Mouse (Mus musculus): ENCODE measurements around the gene Gm20388.
A peak's percentile ranks its signal among the peaks of the same experiment; 100 is the strongest.

Gene Gm20388

GRCm38 (mm10) chr8:123761266-123761882 lies 3850.7 kb downstream of the Gm20388 start:
- DNase-seq: no peak

DNA sequence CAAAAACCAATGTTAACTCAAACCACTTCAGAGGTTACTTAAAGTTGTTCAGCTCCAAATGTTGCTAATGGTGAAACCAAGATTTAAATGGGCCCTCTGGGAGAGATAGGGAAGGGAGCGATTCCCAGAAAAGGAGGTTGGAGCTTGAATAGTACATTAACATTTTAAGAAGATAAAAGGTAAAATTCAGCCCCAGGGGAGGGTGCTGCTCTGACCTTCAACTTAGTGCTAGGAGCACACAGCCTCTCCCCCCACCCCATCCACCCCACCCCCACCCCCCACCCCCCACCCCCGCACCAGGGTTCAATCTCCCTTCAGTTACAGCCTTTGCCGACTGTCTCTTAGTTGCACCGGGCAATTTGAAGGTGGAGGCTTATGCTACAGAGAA lies 3851.2 kb downstream of the Gm20388 start:
- no peak for DNase-seq

DNA sequence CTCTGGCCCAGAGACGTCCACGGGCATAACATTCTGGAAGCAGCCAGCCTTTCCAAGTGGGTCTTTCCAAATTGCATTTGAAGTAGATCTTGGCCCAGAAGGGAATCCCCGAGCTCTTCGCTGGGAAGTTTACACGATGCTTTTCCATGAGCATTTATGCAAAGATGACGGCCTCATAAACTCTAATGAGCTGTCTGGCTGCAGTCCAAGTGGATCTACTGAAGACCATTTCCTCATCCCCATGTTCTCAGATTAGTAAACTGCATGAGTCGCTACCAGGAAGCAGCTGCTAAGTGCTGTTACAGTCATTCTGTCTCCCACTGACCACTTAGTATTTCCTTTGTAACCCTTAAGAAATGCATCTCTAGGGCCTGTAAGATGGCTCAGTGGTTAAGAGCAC lies 3852.7 kb downstream of the Gm20388 start:
- DNase-seq: no peak

- DNase-seq: no peak
Measured at GRCm38 (mm10) chr8:123764671-123765070, 3854.0 kb downstream of the Gm20388 start.

DNA sequence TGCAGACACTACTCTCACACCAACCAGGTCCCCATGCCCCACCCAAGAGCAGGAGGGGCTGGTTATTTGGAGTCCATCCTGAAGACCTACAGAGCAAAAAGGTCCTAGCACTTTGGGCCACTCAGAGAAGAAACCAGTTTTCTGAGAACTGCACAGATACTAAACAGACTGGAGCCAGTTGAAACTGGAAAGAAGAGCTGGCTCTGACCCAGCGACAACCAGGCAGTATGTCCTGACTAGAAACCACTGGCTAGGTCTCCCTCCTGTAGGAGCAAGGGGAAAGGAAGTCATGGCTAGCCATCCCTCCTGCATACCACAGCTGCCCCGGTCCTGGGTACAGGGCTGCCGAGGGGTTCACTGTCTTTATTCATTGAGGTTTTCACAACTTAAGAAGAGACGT lies 3855.9 kb downstream of the Gm20388 start:
- DNase-seq: no peak

GRCm38 (mm10) chr8:123767874-123768273 lies 3857.2 kb downstream of the Gm20388 start:
- DNase-seq: no peak

GRCm38 (mm10) chr8:123768492-123769356 lies 3858.1 kb downstream of the Gm20388 start:
- peak; percentile 56 for DNase-seq

GRCm38 (mm10) chr8:123773468-123773867 lies 3862.8 kb downstream of the Gm20388 start:
- no peak for DNase-seq

- DNase-seq: no peak
Measured at GRCm38 (mm10) chr8:123774491-123774890, 3863.8 kb downstream of the Gm20388 start.

DNA sequence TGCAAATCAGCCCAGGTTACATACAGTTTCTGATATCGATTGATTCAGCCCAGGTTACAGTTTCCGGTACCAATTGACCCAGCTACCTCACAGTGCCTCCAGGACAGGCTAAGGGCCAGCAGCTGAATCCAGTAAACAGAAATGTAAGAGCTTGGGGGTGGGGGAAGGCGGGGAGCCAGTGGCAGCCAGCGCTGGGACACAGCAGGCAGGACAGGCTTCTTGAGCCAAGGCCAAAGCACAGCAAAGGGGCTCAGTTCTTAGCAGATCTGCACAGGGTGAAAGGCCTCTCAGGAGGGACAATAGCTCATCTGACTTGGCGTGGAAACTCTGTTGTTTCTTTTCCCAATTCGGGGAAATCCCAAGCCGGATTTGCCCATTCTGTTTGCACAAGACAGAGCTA lies 3866.7 kb downstream of the Gm20388 start:
- DNase-seq: no peak

GRCm38 (mm10) chr8:123780471-123780870 lies 3869.8 kb downstream of the Gm20388 start:
- no peak for DNase-seq

GRCm38 (mm10) chr8:123781256-123781655 lies 3870.6 kb downstream of the Gm20388 start:
- DNase-seq: no peak

DNA sequence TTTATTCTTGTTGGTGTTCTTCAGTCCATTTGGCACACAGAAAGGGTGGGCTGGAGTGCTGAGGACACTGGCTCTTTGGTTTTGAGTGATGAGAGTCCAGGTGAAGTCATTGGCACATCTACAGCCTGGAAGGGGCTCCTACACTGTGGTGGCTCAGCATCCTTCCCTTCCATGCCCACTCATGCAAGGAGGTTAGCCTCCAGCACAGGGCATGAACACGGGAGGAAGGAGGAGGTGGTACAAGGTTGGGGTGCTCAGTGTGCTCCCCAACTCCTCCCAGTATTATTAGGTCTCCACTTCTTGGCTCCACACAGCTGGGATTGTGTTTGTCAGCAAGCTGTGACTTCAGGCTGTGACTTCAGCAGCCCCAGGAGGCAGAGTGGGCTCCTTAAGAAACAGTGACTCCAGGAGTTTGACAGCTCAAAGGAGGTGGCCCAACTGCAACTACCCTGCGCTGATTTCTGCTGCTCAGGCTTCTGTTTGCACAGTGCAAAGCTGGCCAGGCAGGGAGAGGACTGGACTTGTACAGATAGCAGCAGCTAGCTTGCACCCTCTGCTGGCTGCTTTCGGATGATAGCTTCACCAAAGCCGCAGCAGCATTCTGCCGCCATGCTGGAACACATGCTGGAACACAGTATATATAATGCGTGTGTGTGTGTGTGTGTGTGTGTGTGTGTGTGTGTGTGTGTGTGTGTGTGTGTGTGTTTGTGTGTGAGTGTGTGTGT lies 3873.0 kb downstream of the Gm20388 start:
- peak; percentile 82 for DNase-seq

DNA sequence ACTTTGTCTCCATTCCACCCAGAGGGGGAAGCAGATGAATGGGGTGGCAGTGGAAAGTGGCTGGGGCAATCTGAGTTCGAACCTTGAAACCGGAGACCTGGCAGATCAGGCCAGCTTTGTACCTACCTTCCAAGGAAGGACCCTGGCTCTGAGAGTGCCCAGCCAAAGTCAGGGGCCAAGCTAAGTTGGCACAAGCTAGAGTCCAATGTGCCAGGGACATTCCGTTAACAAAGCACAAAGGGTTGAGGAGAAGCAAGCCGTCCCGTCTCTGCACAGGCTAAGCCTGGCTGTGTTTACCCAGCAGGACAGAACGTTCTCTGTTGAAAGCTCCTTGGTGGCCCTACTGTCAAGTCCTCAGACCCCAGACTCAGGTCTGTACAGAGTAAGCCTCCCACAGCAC lies 3875.5 kb downstream of the Gm20388 start:
- no peak for DNase-seq

GRCm38 (mm10) chr8:123786644-123787043 lies 3876.0 kb downstream of the Gm20388 start:
- no peak for DNase-seq

DNA sequence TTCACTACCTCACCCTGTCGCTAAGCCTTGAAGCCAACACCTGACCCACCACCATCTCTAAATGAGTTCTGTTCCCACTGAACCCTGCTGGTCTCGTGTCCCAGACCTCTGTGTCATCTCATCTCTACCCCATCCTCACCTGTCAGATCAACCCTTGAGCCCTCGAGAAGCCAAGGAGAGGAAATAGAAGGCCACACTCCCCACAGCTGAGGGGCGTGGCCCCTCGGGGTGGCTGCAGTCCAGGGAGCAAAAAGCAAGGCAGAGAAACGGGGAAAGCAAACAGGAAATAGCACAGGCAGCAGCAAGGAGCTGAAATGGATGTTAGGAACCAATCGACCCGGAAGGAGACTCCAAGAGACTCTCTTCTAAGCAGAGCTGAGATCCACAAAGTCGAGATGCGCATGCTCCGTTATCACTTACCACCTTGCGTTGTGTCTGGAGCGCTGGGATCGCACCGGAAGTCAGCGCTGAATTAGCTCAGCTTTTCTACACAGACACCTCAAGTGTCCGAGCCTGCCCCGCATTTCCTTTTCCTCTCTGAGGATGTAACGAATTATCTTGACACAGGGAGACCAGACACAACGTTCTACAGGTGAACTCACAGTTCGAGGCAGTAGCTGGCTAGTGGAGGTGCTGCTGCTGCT lies 3876.7 kb downstream of the Gm20388 start:
- DNase-seq: peak; percentile 42

DNA sequence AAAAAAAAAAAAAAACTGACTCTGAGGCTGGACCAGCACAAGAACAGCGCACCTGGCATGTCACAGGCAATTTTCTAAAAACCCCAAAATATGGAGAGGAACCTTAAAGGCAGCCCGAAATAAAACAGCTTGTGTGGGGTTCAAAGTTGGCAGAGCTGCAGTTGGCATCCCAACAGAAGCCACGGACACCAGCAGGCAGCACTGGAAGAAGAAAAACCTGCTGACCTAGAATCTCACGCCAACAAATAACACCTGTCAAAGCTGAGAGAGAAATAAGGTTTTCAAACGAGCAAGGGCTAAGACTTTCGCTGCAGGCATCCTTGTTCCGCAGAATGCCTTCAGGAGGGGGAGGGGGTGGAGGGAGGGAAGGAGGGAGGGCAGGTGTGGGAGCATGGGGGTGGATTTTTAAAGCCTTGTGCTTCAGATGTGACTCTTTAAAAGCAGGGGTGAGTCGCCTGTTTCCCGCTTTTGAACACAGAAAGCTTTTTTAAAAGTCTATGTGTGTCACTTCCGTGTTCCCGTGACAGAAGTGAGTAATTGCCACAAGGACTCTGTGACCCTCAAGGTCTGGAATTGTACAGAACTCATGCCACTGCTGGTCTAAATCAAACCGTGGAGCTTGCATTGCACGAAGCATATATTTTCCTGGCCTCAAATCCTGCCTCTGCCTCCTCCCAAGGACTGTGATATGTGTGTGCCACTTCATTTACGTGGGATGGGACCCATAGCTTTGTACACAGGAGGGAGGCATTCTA lies 3878.0 kb downstream of the Gm20388 start:
- no peak for DNase-seq

DNA sequence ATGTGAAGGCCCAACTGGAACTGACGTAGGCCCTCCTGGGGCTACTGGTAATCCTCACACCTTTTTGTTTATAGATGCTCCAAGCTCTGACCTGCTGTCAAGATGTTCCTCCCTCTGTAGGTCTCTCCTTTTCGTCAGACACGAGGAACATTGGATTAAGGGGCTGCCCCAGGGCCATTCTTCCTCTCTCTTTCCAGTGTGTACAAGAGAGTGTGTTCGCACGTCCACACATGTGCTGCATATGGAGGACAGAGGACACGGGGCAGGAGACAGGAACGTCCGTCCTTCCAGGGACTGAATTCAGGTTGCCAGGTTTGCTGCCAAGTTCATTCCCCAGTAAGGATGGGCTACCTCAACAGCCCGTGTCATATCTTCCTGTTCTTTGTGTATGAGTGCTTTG lies 3878.8 kb downstream of the Gm20388 start:
- no peak for DNase-seq

DNA sequence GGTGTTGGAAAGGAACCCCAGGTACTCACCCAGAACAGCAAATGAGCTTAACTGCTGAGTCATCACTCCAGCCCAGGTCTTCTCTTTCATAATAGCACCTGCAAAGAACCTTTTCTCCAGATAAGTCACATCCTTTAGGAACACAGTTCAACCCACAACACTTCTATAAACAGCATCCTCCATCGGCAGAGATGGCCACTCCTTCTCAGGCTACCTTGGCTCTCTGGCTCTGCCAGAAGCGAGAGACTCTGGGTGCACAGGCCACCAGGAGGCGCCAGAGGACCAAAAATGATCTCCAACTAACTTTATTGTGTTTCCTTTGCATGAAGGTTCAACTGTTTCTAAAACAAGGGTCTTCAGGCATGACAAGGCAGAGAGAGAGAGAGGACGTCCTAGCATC lies 3879.3 kb downstream of the Gm20388 start:
- peak; percentile 86 for DNase-seq

GRCm38 (mm10) chr8:123791101-123791844 lies 3880.6 kb downstream of the Gm20388 start:
- DNase-seq: no peak

- no peak for DNase-seq
Measured at GRCm38 (mm10) chr8:123791845-123792225, 3881.2 kb downstream of the Gm20388 start.

GRCm38 (mm10) chr8:123793900-123794299 lies 3883.3 kb downstream of the Gm20388 start:
- DNase-seq: no peak

Data from liver (tissue).